Mouse (Mus musculus) urinary bladder, postnatal 4 days (tissue): ENCODE results near the gene Fgfr2.
"Not testable (repeated sequence)": the region's sequence is repeated elsewhere in the genome, so short reads cannot be mapped to it uniquely, and the experiment has no call there.

ENCODE experiments used
- DNase-seq, 2 experiments: peaks; one replicate each; pipeline ENCODE4 v3.0.0; 2021 to 2022; ENCODE audit warnings: low spot score in 2 of 2

Gene Fgfr2

GRCm38 (mm10) chr7:131223086-131223485 lies 1900.1 kb downstream of the Fgfr2 start:
- no peak for DNase-seq

GRCm38 (mm10) chr7:131187996-131188395 lies 1935.2 kb downstream of the Fgfr2 start:
- DNase-seq: no peak

GRCm38 (mm10) chr7:131187047-131187446 lies 1936.1 kb downstream of the Fgfr2 start:
- DNase-seq: no peak

- DNase-seq: no peak
Measured at GRCm38 (mm10) chr7:131184339-131184738, 1938.8 kb downstream of the Fgfr2 start.

- no peak for DNase-seq
Measured at GRCm38 (mm10) chr7:131182685-131183084, 1940.5 kb downstream of the Fgfr2 start.

- no peak for DNase-seq
Measured at GRCm38 (mm10) chr7:131174121-131174520, 1949.0 kb downstream of the Fgfr2 start, which contains the start of gene 5430419D17Rik. 5430419D17Rik (plus strand) TSS chr7:131174402.

- DNase-seq: no peak
Measured at GRCm38 (mm10) chr7:131169099-131169498, 1954.1 kb downstream of the Fgfr2 start.

- no peak for DNase-seq
Measured at GRCm38 (mm10) chr7:131167771-131168170, 1955.4 kb downstream of the Fgfr2 start.

GRCm38 (mm10) chr7:131162251-131162650 lies 1960.9 kb downstream of the Fgfr2 start:
- no peak for DNase-seq

- no peak for DNase-seq
Measured at GRCm38 (mm10) chr7:131153044-131153443, 1970.1 kb downstream of the Fgfr2 start.

GRCm38 (mm10) chr7:131150179-131150578 lies 1973.0 kb downstream of the Fgfr2 start:
- DNase-seq: no peak

- DNase-seq: no peak
Measured at GRCm38 (mm10) chr7:131146214-131146613, 1976.9 kb downstream of the Fgfr2 start, which contains the start of gene 4933402N03Rik. 4933402N03Rik (minus strand) TSS chr7:131146314.

- no peak for DNase-seq
Measured at GRCm38 (mm10) chr7:131133181-131133580, 1990.0 kb downstream of the Fgfr2 start.

- DNase-seq: no peak
Measured at GRCm38 (mm10) chr7:131130021-131130420, 1993.1 kb downstream of the Fgfr2 start.

- no peak for DNase-seq
Measured at GRCm38 (mm10) chr7:131122210-131122807, 2000.8 kb downstream of the Fgfr2 start.

- DNase-seq: no peak
Measured at GRCm38 (mm10) chr7:131114434-131114833, 2008.7 kb downstream of the Fgfr2 start.

- DNase-seq: no peak
Measured at GRCm38 (mm10) chr7:131113676-131114075, 2009.5 kb downstream of the Fgfr2 start.

GRCm38 (mm10) chr7:131112486-131112885 lies 2010.7 kb downstream of the Fgfr2 start:
- no peak for DNase-seq

GRCm38 (mm10) chr7:131082403-131082802 lies 2040.7 kb downstream of the Fgfr2 start:
- DNase-seq: not testable (repeated sequence)

- no peak for DNase-seq
Measured at GRCm38 (mm10) chr7:131075956-131076355, 2047.2 kb downstream of the Fgfr2 start.

GRCm38 (mm10) chr7:131074098-131074497 lies 2049.1 kb downstream of the Fgfr2 start:
- not testable (repeated sequence) for DNase-seq

- not testable (repeated sequence) for DNase-seq
Measured at GRCm38 (mm10) chr7:131073476-131073875, 2049.7 kb downstream of the Fgfr2 start.

GRCm38 (mm10) chr7:131068191-131068590 lies 2055.0 kb downstream of the Fgfr2 start:
- not testable (repeated sequence) for DNase-seq

- no peak for DNase-seq
Measured at GRCm38 (mm10) chr7:131062541-131062940, 2060.6 kb downstream of the Fgfr2 start.
